Mouse (Mus musculus): ENCODE data around the gene P2rx7.
"Not testable (repeated sequence)": the region's sequence is repeated elsewhere in the genome, so short reads cannot be mapped to it uniquely, and the experiment has no call there.

DNA sequence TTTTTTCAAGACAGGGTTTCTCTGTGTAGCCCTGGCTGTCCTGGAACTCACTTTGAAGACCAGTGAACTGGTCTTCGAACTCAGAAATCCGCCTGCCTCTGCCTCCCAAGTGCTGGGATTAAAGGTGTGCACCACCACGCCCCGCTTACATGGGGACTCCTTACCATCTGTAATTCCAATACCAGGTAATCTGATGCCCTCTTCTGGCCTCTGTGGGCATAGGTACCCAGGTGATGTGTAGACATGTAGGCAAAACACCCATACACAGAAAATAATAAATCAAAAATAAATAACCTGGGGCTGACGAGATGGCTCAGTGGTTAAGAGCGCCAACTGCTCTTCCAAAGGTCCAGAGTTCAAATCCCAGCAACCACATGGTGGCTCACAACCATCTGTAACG is 27.9 kb downstream of the P2rx7 start:
- TF ChIP-seq CTCF (IDR thresholded peaks at IDR 0.05; ENCODE audit: borderline replicate concordance, insufficient read depth, low read length); POLR2A (IDR thresholded peaks at IDR 0.05; ENCODE audit: low read depth, low read length): not testable (repeated sequence)
